Comparison of ENCODE assay signal across 8 mouse cellular contexts in the genomic region with DNA sequence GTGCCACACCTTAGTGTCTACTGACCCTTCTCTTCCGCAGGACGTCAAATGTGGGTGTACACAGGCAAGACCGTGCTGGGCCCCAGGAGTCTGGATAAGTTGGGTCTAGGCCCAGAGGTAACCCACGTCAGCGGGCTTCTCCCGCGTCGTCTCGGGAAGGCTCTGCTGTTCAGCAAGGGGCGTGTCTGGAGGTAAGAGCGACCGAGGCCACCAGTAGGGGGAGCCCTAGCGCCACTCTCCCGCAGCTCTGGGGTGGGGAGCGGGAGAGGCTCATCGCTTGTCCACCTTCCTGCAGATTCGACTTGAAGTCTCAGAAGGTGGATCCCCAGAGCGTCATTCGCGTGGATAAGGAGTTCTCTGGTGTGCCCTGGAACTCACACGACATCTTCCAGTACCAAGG. TPM values are rescaled to one million over a fixed set of nuclear protein-coding genes. Genes with fewer than 3 reads are reported as not detected.
A peak's percentile ranks its signal among the peaks of the same experiment; 100 is the strongest.
DNase-seq lines count a peak whose midpoint lies in the region; ATAC-seq lines count a peak whose summit lies in the region.

No protein-coding gene starts in this region.

- peak overlapping the region; percentile 28; the same call in 1 of the 2 replicates for H3K4me2 ChIP-seq in liver, embryonic 11.5 days
- no peak overlapping the region; the same call in 1 of the 2 replicates for H3K4me2 ChIP-seq in stomach, embryonic 14.5 days (replicated peaks; ENCODE audit: low read depth, low read length)

- peaks cover 67% of the 10 kb centered on the region for H3K27me3 ChIP-seq in liver, embryonic 11.5 days (replicated peaks; ENCODE audit: control insufficient read depth, insufficient read depth, low read length)
- peaks cover 34% of the 10 kb centered on the region for H3K27me3 ChIP-seq in stomach, embryonic 14.5 days (ENCODE audit: control insufficient read depth, insufficient read depth, low read length)

- peak; percentile 85 for ATAC-seq in granulocyte monocyte progenitor cell, adult 5-6 weeks (replicated peaks; ENCODE audit: poor library complexity, severe bottlenecking)
- peak; percentile 60; the same call in 1 of the 2 replicates for ATAC-seq in liver, embryonic 11.5 days (replicated peaks; ENCODE audit: low FRiP score)
- peak; percentile 61 for ATAC-seq in stomach, embryonic 14.5 days (ENCODE audit: insufficient number of reproducible peaks, insufficient read depth, low FRiP score, low read depth)

- no peaks in the 10 kb centered on the region for H3K9me3 ChIP-seq in liver, embryonic 11.5 days (ENCODE audit: control insufficient read depth, low read length)
- H3K9me3 ChIP-seq in stomach, embryonic 14.5 days (ENCODE audit: control insufficient read depth, low read depth, low read length): no peaks in the 10 kb centered on the region

- no peak overlapping the region for H3K27ac ChIP-seq in liver, embryonic 11.5 days (ENCODE audit: low read depth, low read length)
- H3K27ac ChIP-seq in stomach, embryonic 14.5 days (ENCODE audit: low read length): no peak overlapping the region

- WGBS in liver, embryonic 11.5 days: 2% methylated on average over 21 of the region's 21 CpGs
- under 1% methylated on average over 21 of the region's 21 CpGs for WGBS in stomach, embryonic 14.5 days

- H3K4me1 ChIP-seq in liver, embryonic 11.5 days (replicated peaks; ENCODE audit: control insufficient read depth, insufficient read depth, low read length): 0 out of 2 replicates have a peak, but pooled peaks cover 2% of the 10 kb centered on the region
- peaks cover 6% of the 10 kb centered on the region; the same call in 1 of the 2 replicates for H3K4me1 ChIP-seq in stomach, embryonic 14.5 days (ENCODE audit: control insufficient read depth, insufficient read depth, low read length)

- peak; percentile 74 for DNase-seq in 3134 (ENCODE audit: extremely low read depth, insufficient read length, low spot score)
- peak; percentile 81 to 93 for DNase-seq in adrenal gland, adult (ENCODE audit: inconsistent age in 2 of 2, low spot score in 1 of 2)
- peak; percentile 87 for DNase-seq in embryo, embryonic 10 days (ENCODE audit: low spot score)
- peak; percentile 80 for DNase-seq in kidney, adult 18-20 months
- peak; percentile 80 for DNase-seq in liver, embryonic 11.5 days (ENCODE audit: low spot score)
- DNase-seq in naive thymus-derived CD4-positive, alpha-beta T cell, adult 2 months (ENCODE audit: low read depth): peak; percentile 89

- no peaks in the 10 kb centered on the region for H3K36me3 ChIP-seq in liver, embryonic 11.5 days (ENCODE audit: control insufficient read depth, insufficient read depth, low read length)
- no peaks in the 10 kb centered on the region for H3K36me3 ChIP-seq in stomach, embryonic 14.5 days (ENCODE audit: control insufficient read depth, insufficient read depth, low read length)

- H3K4me3 ChIP-seq in liver, embryonic 11.5 days (ENCODE audit: low read depth, low read length): no peak overlapping the region
- no peak overlapping the region for H3K4me3 ChIP-seq in stomach, embryonic 14.5 days (ENCODE audit: low read depth, low read length)

- no peak overlapping the region for H3K9ac ChIP-seq in liver, embryonic 11.5 days (ENCODE audit: low read depth, low read length)
- H3K9ac ChIP-seq in stomach, embryonic 14.5 days (replicated peaks; ENCODE audit: low read depth, low read length): no peak overlapping the region

RNA-seq across cellular contexts. Expression of gene Slc12a5, which starts 7.4 kb away (rescaled TPM):
- 0.21 TPM in 1 of 2 replicates, not detected in the other for total RNA-seq in granulocyte monocyte progenitor cell, adult 5-6 weeks (2014; fragmentation: Nextera tagmentation)
- 0.43 TPM in 1 of 2 replicates, not detected in the other for total RNA-seq in granulocyte monocyte progenitor cell, adult 5-6 weeks (2017)
- 0.55 and 0.70 TPM in 2 replicates for polyA plus RNA-seq in liver, embryonic 11.5 days (2014; fragmentation: Nextera tagmentation; extraction: Ambion mirVana)
- polyA plus RNA-seq in stomach, embryonic 14.5 days (2014; fragmentation: Nextera tagmentation; extraction: Ambion mirVana): 1.4 and 2.1 TPM in 2 replicates

RNA-seq across cellular contexts. Expression of gene Mmp9, which starts 12.6 kb away (rescaled TPM):
- total RNA-seq in granulocyte monocyte progenitor cell, adult 5-6 weeks (2014; fragmentation: Nextera tagmentation): 0.95 TPM in 1 of 2 replicates, not detected in the other
- 10.0 and 10.7 TPM in 2 replicates for total RNA-seq in granulocyte monocyte progenitor cell, adult 5-6 weeks (2017)
- 0.66 and 1.9 TPM in 2 replicates for polyA plus RNA-seq in liver, embryonic 11.5 days (2014; fragmentation: Nextera tagmentation; extraction: Ambion mirVana)
- polyA plus RNA-seq in stomach, embryonic 14.5 days (2014; fragmentation: Nextera tagmentation; extraction: Ambion mirVana): 1.2 and 1.8 TPM in 2 replicates

RNA-seq across cellular contexts. Expression of gene Zfp335, which starts 41.7 kb away (rescaled TPM):
- total RNA-seq in granulocyte monocyte progenitor cell, adult 5-6 weeks (2014; fragmentation: Nextera tagmentation): 11.5 and 16.3 TPM in 2 replicates
- total RNA-seq in granulocyte monocyte progenitor cell, adult 5-6 weeks (2017): 5.6 and 7.5 TPM in 2 replicates
- 15.0 TPM in 2 replicates for polyA plus RNA-seq in liver, embryonic 11.5 days (2014; fragmentation: Nextera tagmentation; extraction: Ambion mirVana)
- 11.8 and 12.7 TPM in 2 replicates for polyA plus RNA-seq in stomach, embryonic 14.5 days (2014; fragmentation: Nextera tagmentation; extraction: Ambion mirVana)
